8 mouse cellular contexts compared by ENCODE assay signal in genomic region chr12:3359302-3359701, GRCm38 (mm10). TPM values are rescaled to one million over a fixed set of nuclear protein-coding genes. Genes with fewer than 3 reads are reported as not detected.
A peak's percentile ranks its signal among the peaks of the same experiment; 100 is the strongest.
DNase-seq lines count a peak whose midpoint lies in the region; ATAC-seq and TF ChIP-seq lines count a peak whose summit lies in the region.

No protein-coding gene starts in this region.

- H3K9me3 ChIP-seq in MEL (replicated peaks; ENCODE audit: insufficient read depth, low read length) = no peaks in the 10 kb centered on the region
- no peaks in the 10 kb centered on the region for H3K9me3 ChIP-seq in forebrain, embryonic 15.5 days
- H3K9me3 ChIP-seq in hindbrain, embryonic 12.5 days (replicated peaks) = no peaks in the 10 kb centered on the region

- 0 out of 2 replicates have a peak, but pooled peaks have one; percentile 27 for ATAC-seq in forebrain, embryonic 15.5 days (replicated peaks)
- ATAC-seq in hindbrain, embryonic 12.5 days (ENCODE audit: low FRiP score) = peak; percentile 43

- H3K79me2 ChIP-seq in MEL (ENCODE audit: control insufficient read depth, insufficient read depth, low read length, poor library complexity) = no peaks in the 10 kb centered on the region

- peak; percentile 86 for DNase-seq in MEL (ENCODE audit: low read depth, low spot score)
- peak; percentile 79 for DNase-seq in c-Kit-positive CD71-negative TER-119-negative erythroid progenitor cells, embryonic 14.5 days (ENCODE audit: low read depth)
- DNase-seq in layer of hippocampus, postnatal 10 days (ENCODE audit: low spot score in 2 of 2) = peak; percentile 89
- peak; percentile 94 for DNase-seq in lung, postnatal 36 days
- peak; percentile 91 to 92 for DNase-seq in right cerebral cortex, adult 2 months (ENCODE audit: low spot score in 2 of 2)
- DNase-seq in yolk sac, embryonic 10.5 days (ENCODE audit: low spot score) = peak; percentile 30

- no peak for TF ChIP-seq EP300 in MEL (IDR thresholded peaks at IDR 0.05; ENCODE audit: low read depth in 1 of 2, low read length in 2 of 2)

- TF ChIP-seq CTCF in MEL (IDR thresholded peaks at IDR 0.05 in 2 of 3, conservative IDR thresholded peaks at IDR 0.05 in 1 of 3; ENCODE audit: control insufficient read depth in 1 of 3, insufficient read depth in 1 of 3, low read depth in 2 of 3, low read length in 3 of 3, poor library complexity in 1 of 3, severe bottlenecking in 1 of 3) = peak; percentile 54 to 84 (median 68)

- 20% methylated on average over 3 of the region's 3 CpGs for WGBS in forebrain, embryonic 15.5 days
- 38% methylated on average over 3 of the region's 3 CpGs for WGBS in hindbrain, embryonic 12.5 days

- no peaks in the 10 kb centered on the region for H3K4me1 ChIP-seq in MEL (ENCODE audit: control insufficient read depth in 1 of 2, insufficient read depth in 2 of 2, low read length in 2 of 2)
- no peaks in the 10 kb centered on the region for H3K4me1 ChIP-seq in forebrain, embryonic 15.5 days
- no peaks in the 10 kb centered on the region for H3K4me1 ChIP-seq in hindbrain, embryonic 12.5 days

- H3K36me3 ChIP-seq in MEL (ENCODE audit: control insufficient read depth in 1 of 2, insufficient read depth in 2 of 2, low read length in 2 of 2) = no peaks in the 10 kb centered on the region
- no peaks in the 10 kb centered on the region for H3K36me3 ChIP-seq in forebrain, embryonic 15.5 days
- no peaks in the 10 kb centered on the region for H3K36me3 ChIP-seq in hindbrain, embryonic 12.5 days

- TF ChIP-seq POLR2A in MEL (IDR thresholded peaks at IDR 0.05; ENCODE audit: control insufficient read depth in 1 of 2, insufficient read depth in 1 of 2, low read depth in 1 of 2, low read length in 2 of 2, poor library complexity in 1 of 2) = no peak

- no peak overlapping the region for H3K27ac ChIP-seq in MEL (ENCODE audit: control insufficient read depth, low read depth, low read length)
- no peak overlapping the region for H3K27ac ChIP-seq in forebrain, embryonic 15.5 days (replicated peaks)
- H3K27ac ChIP-seq in hindbrain, embryonic 12.5 days = no peak overlapping the region

- no peak overlapping the region for H3K9ac ChIP-seq in MEL (ENCODE audit: control insufficient read depth, low read depth, low read length, poor library complexity, severe bottlenecking)
- H3K9ac ChIP-seq in forebrain, embryonic 15.5 days (replicated peaks) = no peak overlapping the region
- no peak overlapping the region for H3K9ac ChIP-seq in hindbrain, embryonic 12.5 days

- peak overlapping the region in 1 of 2 experiments; percentile 41; a peak in 2 of 4 replicates for H3K4me3 ChIP-seq in MEL (ENCODE audit: control insufficient read depth in 1 of 2, insufficient read depth in 1 of 2, low read depth in 2 of 2, low read length in 2 of 2)
- H3K4me3 ChIP-seq in forebrain, embryonic 15.5 days = no peak overlapping the region
- no peak overlapping the region for H3K4me3 ChIP-seq in hindbrain, embryonic 12.5 days

- TF ChIP-seq RAD21 in MEL (IDR thresholded peaks at IDR 0.05; ENCODE audit: low read depth, low read length) = peak; percentile 91

- H3K4me2 ChIP-seq in forebrain, embryonic 15.5 days (replicated peaks) = no peak overlapping the region
- H3K4me2 ChIP-seq in hindbrain, embryonic 12.5 days (replicated peaks) = no peak overlapping the region

- H3K27me3 ChIP-seq in MEL (ENCODE audit: control insufficient read depth in 1 of 2, insufficient read depth in 2 of 2, low read length in 2 of 2) = no peaks in the 10 kb centered on the region
- no peaks in the 10 kb centered on the region for H3K27me3 ChIP-seq in forebrain, embryonic 15.5 days
- H3K27me3 ChIP-seq in hindbrain, embryonic 12.5 days = no peaks in the 10 kb centered on the region

TF ChIP-seq in MEL, 35 proteins besides CTCF, POLR2A, EP300 and RAD21:
- TF ChIP-seq GATA1 (IDR thresholded peaks at IDR 0.05; ENCODE audit: low read depth, low read length) (0 out of 2 replicates have a peak, but pooled peaks have one; percentile 4), ZC3H11A (IDR thresholded peaks at IDR 0.05; ENCODE audit: low read depth, low read length) (peak; percentile 74), ZKSCAN1 (IDR thresholded peaks at IDR 0.05; ENCODE audit: low read depth, low read length) (no peak), SMC3 (IDR thresholded peaks at IDR 0.05; ENCODE audit: low read depth, low read length) (peak; percentile 83), MAFK (IDR thresholded peaks at IDR 0.05; ENCODE audit: borderline replicate concordance, low read depth, low read length) (peak; percentile 97)

RNA-seq across cellular contexts. Expression of gene Kif3c, which starts 5.6 kb away (rescaled TPM):
- total RNA-seq in MEL (2012; rRNA removed) = 2.5 and 3.4 TPM in 2 replicates
- 1 to 10 TPM in 1 of 2 experiments, not detected in 1; 5.6 TPM for polyA plus RNA-seq in MEL (2012; ENCODE audit: insufficient read depth in 1 of 2, insufficient read length in 2 of 2, low read depth in 1 of 2, low replicate concordance in 2 of 2, missing spikeins in 1 of 2)
- 104 and 106 TPM in 2 replicates for polyA plus RNA-seq in forebrain, embryonic 15.5 days (2015; fragmentation: Nextera tagmentation; extraction: Ambion mirVana)
- polyA plus RNA-seq in hindbrain, embryonic 12.5 days (2016; fragmentation: Nextera tagmentation; extraction: Ambion mirVana) = 64.2 and 64.8 TPM in 2 replicates
- total RNA-seq in layer of hippocampus, postnatal 10 days (2021) = 100 to 1,000 TPM; 195 to 196 TPM

RNA-seq across cellular contexts. Expression of gene Rab10, which starts 49.5 kb away (rescaled TPM):
- total RNA-seq in MEL (2012; rRNA removed) = 62.5 and 67.7 TPM in 2 replicates
- 10 to 100 TPM; 41.3 to 71.8 TPM for polyA plus RNA-seq in MEL (2012; ENCODE audit: insufficient read depth in 1 of 2, insufficient read length in 2 of 2, low read depth in 1 of 2, low replicate concordance in 2 of 2, missing spikeins in 1 of 2)
- 142 and 149 TPM in 2 replicates for polyA plus RNA-seq in forebrain, embryonic 15.5 days (2015; fragmentation: Nextera tagmentation; extraction: Ambion mirVana)
- 160 and 172 TPM in 2 replicates for polyA plus RNA-seq in hindbrain, embryonic 12.5 days (2016; fragmentation: Nextera tagmentation; extraction: Ambion mirVana)
- total RNA-seq in layer of hippocampus, postnatal 10 days (2021) = 100 to 1,000 TPM; 213 to 233 TPM

Comparison
In these comparisons a context has a peak if more than half of its experiments do, and no peak if none do; other contexts are left out.
1. DNase-seq: peak in every context shown above with its lines; median percentile 94 in lung, postnatal 36 days; 92 in right cerebral cortex, adult 2 months; 89 in layer of hippocampus, postnatal 10 days; 86 in MEL; 79 in c-Kit-positive CD71-negative TER-119-negative erythroid progenitor cells, embryonic 14.5 days; 30 in yolk sac, embryonic 10.5 days.